Mouse (Mus musculus): ENCODE measurements around the gene Nub1. TPM values are rescaled to one million over a fixed set of nuclear protein-coding genes. Genes with fewer than 3 reads are reported as not detected.

Gene Nub1
- 1.1 and 2.2 TPM in 2 replicates for polyA plus RNA-seq (2012)

- Histone ChIP-seq H3K36me3 (ENCODE audit: control insufficient read depth) (peaks cover 18% of the 10 kb centered on the region), H3K4me3 (replicated peaks) (peak within 1 kb of the TSS; percentile 97), H3K9me3 (ENCODE audit: control insufficient read depth, low read length) (no peaks in the 10 kb centered on the region), H3K4me1 (ENCODE audit: control insufficient read depth) (peaks cover 22% of the 10 kb centered on the region), H3K27me3 (ENCODE audit: control insufficient read depth) (no peaks in the 10 kb centered on the region)
- TF ChIP-seq TAL1 (IDR thresholded peaks at IDR 0.05; ENCODE audit: low read length) (no peak), GATA1 (IDR thresholded peaks at IDR 0.05; ENCODE audit: low read length) (no peak)
Observed at GRCm38 (mm10) chr5:24685366-24686093, at the start of gene Nub1. TSS of gene Nub1 (plus strand) at chr5:24685532.

GRCm38 (mm10) chr5:24636987-24637386 lies 48.3 kb upstream of the Nub1 start:
- H3K27me3 ChIP-seq (ENCODE audit: control insufficient read depth) = no peaks in the 10 kb centered on the region
- no peaks in the 10 kb centered on the region for H3K36me3 ChIP-seq (ENCODE audit: control insufficient read depth)
- no peak for TF ChIP-seq GATA1 (IDR thresholded peaks at IDR 0.05; ENCODE audit: low read length)
- no peak for TF ChIP-seq TAL1 (IDR thresholded peaks at IDR 0.05; ENCODE audit: low read length)
- H3K9me3 ChIP-seq (ENCODE audit: control insufficient read depth, low read length) = no peaks in the 10 kb centered on the region
- no peaks in the 10 kb centered on the region for H3K4me1 ChIP-seq (ENCODE audit: control insufficient read depth)
- H3K4me3 ChIP-seq (replicated peaks) = no peak overlapping the region

GRCm38 (mm10) chr5:24638131-24638530 lies 47.2 kb upstream of the Nub1 start:
- H3K36me3 ChIP-seq (ENCODE audit: control insufficient read depth) = no peaks in the 10 kb centered on the region
- TF ChIP-seq TAL1 (IDR thresholded peaks at IDR 0.05; ENCODE audit: low read length) (no peak), GATA1 (IDR thresholded peaks at IDR 0.05; ENCODE audit: low read length) (no peak)
- H3K4me3 ChIP-seq (replicated peaks) = no peak overlapping the region
- H3K27me3 ChIP-seq (ENCODE audit: control insufficient read depth) = no peaks in the 10 kb centered on the region
- H3K9me3 ChIP-seq (ENCODE audit: control insufficient read depth, low read length) = no peaks in the 10 kb centered on the region
- H3K4me1 ChIP-seq (ENCODE audit: control insufficient read depth) = no peaks in the 10 kb centered on the region

DNA sequence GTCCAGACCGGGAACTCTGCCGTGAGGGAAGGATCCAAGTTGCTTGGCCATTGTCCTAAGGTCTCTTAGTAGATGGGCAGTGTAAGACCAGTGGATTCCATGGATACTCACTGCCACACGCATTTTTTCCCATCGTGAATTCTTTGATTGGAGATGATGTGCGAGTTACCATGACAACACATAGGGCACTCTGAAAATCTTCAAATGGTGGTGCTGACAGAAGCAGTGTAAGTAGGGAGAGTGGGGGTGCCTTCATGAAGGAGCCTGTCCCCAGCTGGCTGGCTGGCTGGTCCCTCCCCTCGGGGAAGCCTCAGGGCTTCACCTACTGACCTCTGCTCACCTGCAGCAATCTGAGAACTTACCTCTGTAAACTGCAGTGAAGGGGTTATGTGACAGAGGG lies 46.3 kb upstream of the Nub1 start:
- no peak for TF ChIP-seq TAL1 (IDR thresholded peaks at IDR 0.05; ENCODE audit: low read length)
- no peak for TF ChIP-seq GATA1 (IDR thresholded peaks at IDR 0.05; ENCODE audit: low read length)
- no peaks in the 10 kb centered on the region for H3K36me3 ChIP-seq (ENCODE audit: control insufficient read depth)
- H3K27me3 ChIP-seq (ENCODE audit: control insufficient read depth) = no peaks in the 10 kb centered on the region
- H3K9me3 ChIP-seq (ENCODE audit: control insufficient read depth, low read length) = no peaks in the 10 kb centered on the region
- no peak overlapping the region for H3K4me3 ChIP-seq (replicated peaks)
- no peaks in the 10 kb centered on the region for H3K4me1 ChIP-seq (ENCODE audit: control insufficient read depth)

DNA sequence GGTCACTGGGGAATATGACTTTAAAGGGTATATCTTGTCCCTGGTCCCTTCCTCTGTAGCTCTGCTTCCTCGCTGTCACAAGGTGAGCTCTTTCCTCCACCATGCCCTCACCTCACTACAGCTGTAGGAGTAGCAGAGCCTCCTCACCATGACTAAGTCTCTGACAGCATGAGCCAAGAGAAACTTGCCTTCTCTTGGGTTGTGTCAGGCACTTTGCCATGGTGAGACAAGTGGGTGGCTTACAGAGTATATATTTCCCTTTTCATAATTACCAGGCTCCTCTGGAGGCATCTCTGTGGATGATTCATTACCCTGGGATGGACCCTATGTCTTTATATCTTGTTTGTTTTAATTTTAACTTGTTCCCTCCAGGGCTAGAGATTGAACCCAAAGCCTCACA lies 39.9 kb upstream of the Nub1 start:
- H3K27me3 ChIP-seq (ENCODE audit: control insufficient read depth) = no peaks in the 10 kb centered on the region
- H3K4me1 ChIP-seq (ENCODE audit: control insufficient read depth) = no peaks in the 10 kb centered on the region
- no peak overlapping the region for H3K4me3 ChIP-seq (replicated peaks)
- H3K36me3 ChIP-seq (ENCODE audit: control insufficient read depth) = no peaks in the 10 kb centered on the region
- TF ChIP-seq TAL1 (IDR thresholded peaks at IDR 0.05; ENCODE audit: low read length) (no peak), GATA1 (IDR thresholded peaks at IDR 0.05; ENCODE audit: low read length) (no peak)
- no peaks in the 10 kb centered on the region for H3K9me3 ChIP-seq (ENCODE audit: control insufficient read depth, low read length)

DNA sequence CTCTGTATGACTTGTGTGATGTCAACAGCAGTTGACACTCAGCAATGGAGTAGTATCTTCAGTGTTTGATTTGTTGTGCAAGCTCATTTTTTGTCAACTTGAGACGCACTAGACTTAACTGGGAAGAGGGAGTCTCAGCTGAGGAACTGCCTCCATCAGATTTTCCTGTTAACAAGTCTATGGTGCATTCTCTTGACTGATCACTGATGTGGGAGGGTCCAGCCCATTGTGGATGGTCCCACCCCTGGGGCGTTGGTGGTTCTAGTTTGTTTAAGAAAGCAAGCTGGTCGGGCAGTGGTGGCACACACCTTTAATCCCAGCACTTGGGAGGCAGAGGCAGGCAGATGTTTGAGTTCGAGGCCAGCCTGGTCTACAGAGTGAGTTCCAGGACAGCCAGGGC lies 36.1 kb upstream of the Nub1 start:
- peaks cover 6% of the 10 kb centered on the region for H3K4me1 ChIP-seq (ENCODE audit: control insufficient read depth)
- no peaks in the 10 kb centered on the region for H3K9me3 ChIP-seq (ENCODE audit: control insufficient read depth, low read length)
- no peak overlapping the region for H3K4me3 ChIP-seq (replicated peaks)
- peaks cover 4% of the 10 kb centered on the region; the same call in 1 of the 2 replicates for H3K27me3 ChIP-seq (ENCODE audit: control insufficient read depth)
- no peak for TF ChIP-seq GATA1 (IDR thresholded peaks at IDR 0.05; ENCODE audit: low read length)
- no peak for TF ChIP-seq TAL1 (IDR thresholded peaks at IDR 0.05; ENCODE audit: low read length)
- H3K36me3 ChIP-seq (ENCODE audit: control insufficient read depth) = no peaks in the 10 kb centered on the region

DNA sequence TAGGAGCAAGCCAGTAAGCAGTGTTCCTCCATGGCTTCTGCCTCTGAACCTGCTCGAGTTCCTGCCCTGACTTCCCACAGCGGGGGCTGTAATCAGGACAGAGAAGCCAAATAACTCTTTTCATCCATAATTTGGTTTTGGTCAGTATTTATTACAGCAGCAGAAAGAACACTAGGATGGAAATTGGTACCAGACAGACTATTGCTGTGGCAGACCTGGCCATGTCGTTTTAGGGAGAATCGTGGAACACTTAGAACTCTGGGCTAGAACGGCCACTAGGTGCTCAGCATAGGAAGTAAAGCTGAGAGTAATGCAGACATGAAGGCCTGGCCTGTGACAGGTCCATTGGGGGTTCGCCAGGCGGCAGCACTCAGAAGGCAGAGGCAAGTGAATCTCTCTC lies 35.6 kb upstream of the Nub1 start:
- TF ChIP-seq GATA1 (IDR thresholded peaks at IDR 0.05; ENCODE audit: low read length) (no peak), TAL1 (IDR thresholded peaks at IDR 0.05; ENCODE audit: low read length) (no peak)
- peaks cover 4% of the 10 kb centered on the region; the same call in 1 of the 2 replicates for H3K27me3 ChIP-seq (ENCODE audit: control insufficient read depth)

DNA sequence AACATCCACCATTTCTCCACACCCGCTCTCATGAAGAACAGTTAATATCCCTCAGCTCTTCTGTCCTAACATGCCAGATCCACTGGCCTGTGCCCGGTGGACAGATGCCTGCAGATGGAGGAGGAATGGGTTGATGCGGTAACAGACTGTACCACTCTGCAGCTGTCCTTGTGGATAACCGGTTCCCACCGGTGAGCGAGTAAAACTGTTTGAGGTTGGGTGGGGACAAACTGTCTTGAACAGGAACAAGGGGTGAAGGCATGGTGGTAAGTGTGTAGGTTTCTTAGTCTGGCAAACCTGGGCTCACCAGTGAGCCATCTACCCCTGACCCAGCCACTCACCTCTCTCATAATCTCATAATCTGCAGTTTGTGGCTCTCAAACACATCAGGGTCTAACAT lies 34.0 kb upstream of the Nub1 start:
- no peak overlapping the region for H3K4me3 ChIP-seq (replicated peaks)
- peaks cover 6% of the 10 kb centered on the region for H3K4me1 ChIP-seq (ENCODE audit: control insufficient read depth)
- H3K27me3 ChIP-seq (ENCODE audit: control insufficient read depth) = peaks cover 4% of the 10 kb centered on the region; the same call in 1 of the 2 replicates
- H3K9me3 ChIP-seq (ENCODE audit: control insufficient read depth, low read length) = no peaks in the 10 kb centered on the region
- no peak for TF ChIP-seq TAL1 (IDR thresholded peaks at IDR 0.05; ENCODE audit: low read length)
- H3K36me3 ChIP-seq (ENCODE audit: control insufficient read depth) = no peaks in the 10 kb centered on the region

More for the DNA sequence above, 35.6 kb upstream of the Nub1 start:
- Histone ChIP-seq H3K9me3 (ENCODE audit: control insufficient read depth, low read length) (no peaks in the 10 kb centered on the region), H3K4me1 (ENCODE audit: control insufficient read depth) (peaks cover 6% of the 10 kb centered on the region), H3K36me3 (ENCODE audit: control insufficient read depth) (no peaks in the 10 kb centered on the region), H3K4me3 (replicated peaks) (no peak overlapping the region)

GRCm38 (mm10) chr5:24651768-24652752 lies 33.3 kb upstream of the Nub1 start:
- Histone ChIP-seq H3K4me3 (replicated peaks) (no peak overlapping the region), H3K4me1 (ENCODE audit: control insufficient read depth) (peaks cover 6% of the 10 kb centered on the region), H3K9me3 (ENCODE audit: control insufficient read depth, low read length) (no peaks in the 10 kb centered on the region), H3K27me3 (ENCODE audit: control insufficient read depth) (peaks cover 4% of the 10 kb centered on the region; the same call in 1 of the 2 replicates), H3K36me3 (ENCODE audit: control insufficient read depth) (no peaks in the 10 kb centered on the region)
- TF ChIP-seq GATA1 (IDR thresholded peaks at IDR 0.05; ENCODE audit: low read length) = no peak
- no peak for TF ChIP-seq TAL1 (IDR thresholded peaks at IDR 0.05; ENCODE audit: low read length)

All from erythroblast, embryonic 14.5 days (primary cell).